Mouse (Mus musculus) heart, postnatal 4 days (tissue): ENCODE results near the gene Hist1h2ae. TPM values are rescaled to one million over a fixed set of nuclear protein-coding genes. Genes with fewer than 3 reads are reported as not detected.
A peak's percentile ranks its signal among the peaks of the same experiment; 100 is the strongest.
"Not testable (repeated sequence)": the region's sequence is repeated elsewhere in the genome, so short reads cannot be mapped to it uniquely, and the experiment has no call there.

ENCODE experiments used
- DNase-seq: peaks from one replicate; pipeline ENCODE4 v3.0.0; 2021
- total RNA-seq, 2 experiments: library from RNA; stranded (reverse); gene quantifications; 2 replicates each; pipeline ENCODE4 v1.2.3; 2021

Gene Hist1h2ae
- total RNA-seq: 10 to 100 TPM; 77.0 to 85.3 TPM

DNA sequence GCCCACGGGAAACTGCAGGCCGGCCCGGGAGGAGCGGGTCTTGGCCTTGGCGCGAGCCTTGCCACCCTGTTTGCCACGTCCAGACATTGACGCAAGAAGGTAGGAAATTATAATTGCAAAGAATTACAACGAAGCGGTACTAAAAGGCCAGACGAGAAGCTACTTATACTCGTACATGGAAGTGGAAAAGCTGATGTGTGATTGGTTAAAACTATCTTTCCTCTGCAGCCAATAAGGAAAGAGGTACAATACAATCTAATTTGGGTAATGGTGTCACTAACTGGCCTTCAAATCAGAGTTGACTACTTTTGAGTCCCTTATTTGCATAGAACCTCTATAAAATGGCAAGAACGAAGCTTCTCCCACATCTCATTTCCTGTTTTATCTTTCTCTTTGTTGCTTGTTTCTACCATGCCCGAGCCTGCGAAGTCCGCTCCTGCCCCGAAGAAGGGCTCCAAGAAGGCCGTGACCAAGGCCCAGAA lies at the start of gene Hist1h2ae, which contains the start of gene Hist1h2bg:
Gene Hist1h2ae, minus strand, starts transcription at position 199 of the 482 bp plus-strand sequence.
Gene Hist1h2bg, plus strand, starts transcription at position 375 of the 482 bp plus-strand sequence.
- peak; percentile 63 for DNase-seq

DNA sequence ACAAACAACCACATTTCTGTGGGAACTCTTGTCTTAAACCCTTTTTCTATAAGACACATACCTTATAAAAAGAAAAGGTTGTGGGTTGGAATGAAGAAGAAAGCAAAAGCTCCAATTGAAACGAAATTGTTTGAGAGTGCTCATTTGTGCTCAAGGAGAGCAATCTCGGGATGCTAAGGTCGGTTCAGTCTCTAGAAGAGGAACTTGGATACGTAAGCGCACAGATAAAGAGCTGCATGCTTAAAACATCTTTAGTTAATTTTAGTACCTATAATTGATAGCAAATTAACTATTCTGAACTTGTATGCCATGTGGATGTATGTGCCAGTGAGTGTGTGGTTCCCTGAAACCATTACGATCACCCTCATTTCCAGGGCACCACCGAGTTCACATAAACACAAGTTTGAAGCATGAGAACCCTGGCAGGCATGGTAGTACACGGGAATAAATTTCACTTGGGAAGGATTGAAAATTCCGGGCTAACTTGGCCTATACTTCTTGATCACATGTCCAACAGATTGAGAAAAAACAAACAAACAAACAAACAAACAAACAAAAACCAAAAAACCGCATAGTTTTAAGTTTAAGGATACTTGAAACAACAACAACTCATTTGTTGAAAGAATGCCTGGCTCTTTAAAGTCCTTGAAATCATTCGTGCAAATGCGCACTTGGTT lies 49.2 kb upstream of the Hist1h2ae start:
- DNase-seq: no peak

GRCm38 (mm10) chr13:23611638-23612037 lies 40.6 kb upstream of the Hist1h2ae start:
- DNase-seq: no peak

DNA sequence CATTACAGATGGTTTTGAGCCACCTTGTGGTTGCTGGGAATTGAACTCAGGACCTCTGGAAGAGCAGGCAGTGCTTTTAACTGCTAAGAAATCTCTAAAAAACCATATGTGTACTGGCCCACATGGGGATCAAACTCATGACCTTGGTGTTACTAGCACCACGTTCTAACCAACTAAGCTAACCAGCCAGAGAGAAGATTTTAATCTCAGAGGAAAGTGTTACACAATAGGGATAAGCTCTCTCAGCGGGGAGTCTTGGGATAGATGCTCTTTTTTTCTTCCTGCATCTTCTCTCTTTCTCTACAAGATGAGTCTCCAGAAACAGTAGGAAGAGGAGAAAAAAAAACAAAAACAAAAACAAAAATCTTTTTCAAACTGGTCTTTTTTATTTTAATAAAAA lies 39.4 kb upstream of the Hist1h2ae start:
- DNase-seq: no peak

GRCm38 (mm10) chr13:23609844-23610243 lies 38.8 kb upstream of the Hist1h2ae start:
- no peak for DNase-seq

- DNase-seq: no peak
These were observed 38.2 kb upstream of the Hist1h2ae start for GRCm38 (mm10) chr13:23609209-23609608.

- no peak for DNase-seq
These were observed 34.0 kb upstream of the Hist1h2ae start for GRCm38 (mm10) chr13:23605052-23605451.

- DNase-seq: no peak
These were observed 33.4 kb upstream of the Hist1h2ae start for GRCm38 (mm10) chr13:23604452-23604851.

GRCm38 (mm10) chr13:23603182-23603699 lies 32.2 kb upstream of the Hist1h2ae start:
- no peak for DNase-seq

GRCm38 (mm10) chr13:23597957-23598356 lies 26.9 kb upstream of the Hist1h2ae start:
- peak; percentile 87 for DNase-seq

DNA sequence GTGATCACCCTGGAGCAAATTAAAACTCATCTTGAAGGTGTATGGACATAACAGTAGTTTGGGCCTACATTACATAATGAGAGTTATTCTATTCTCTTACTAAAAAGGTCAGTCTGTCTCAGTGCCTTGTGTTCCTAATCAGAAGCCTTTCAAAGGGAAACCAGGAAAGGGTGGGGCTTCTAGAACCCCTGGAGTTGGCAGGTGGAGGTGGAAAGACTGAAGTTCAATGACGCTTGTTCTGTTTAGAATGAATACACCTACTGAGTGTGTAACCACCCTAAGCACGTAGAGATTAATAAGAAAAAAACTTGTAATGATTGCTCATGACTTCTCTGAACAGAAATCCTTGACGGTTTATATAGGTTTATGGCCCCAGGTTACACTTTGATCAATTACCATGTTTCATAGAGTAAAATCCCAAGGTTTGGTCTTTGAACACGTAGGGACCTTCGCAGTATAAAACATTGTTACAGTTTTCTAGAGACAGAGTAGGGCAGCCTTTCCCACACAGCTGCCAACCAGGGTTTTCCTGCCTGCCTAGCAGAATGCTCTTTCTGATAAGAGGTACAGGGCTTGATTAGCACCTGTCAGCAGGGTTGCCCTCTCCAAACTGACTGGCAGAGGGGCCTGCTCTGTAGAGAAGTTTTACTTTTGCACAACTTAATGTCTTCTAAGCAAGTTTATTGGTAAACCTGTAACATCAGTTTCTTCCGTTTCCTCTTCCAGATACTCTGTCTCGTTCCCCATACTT lies 24.8 kb upstream of the Hist1h2ae start:
- no peak for DNase-seq

- no peak for DNase-seq
These were observed 24.2 kb upstream of the Hist1h2ae start for GRCm38 (mm10) chr13:23595185-23595584.

DNA sequence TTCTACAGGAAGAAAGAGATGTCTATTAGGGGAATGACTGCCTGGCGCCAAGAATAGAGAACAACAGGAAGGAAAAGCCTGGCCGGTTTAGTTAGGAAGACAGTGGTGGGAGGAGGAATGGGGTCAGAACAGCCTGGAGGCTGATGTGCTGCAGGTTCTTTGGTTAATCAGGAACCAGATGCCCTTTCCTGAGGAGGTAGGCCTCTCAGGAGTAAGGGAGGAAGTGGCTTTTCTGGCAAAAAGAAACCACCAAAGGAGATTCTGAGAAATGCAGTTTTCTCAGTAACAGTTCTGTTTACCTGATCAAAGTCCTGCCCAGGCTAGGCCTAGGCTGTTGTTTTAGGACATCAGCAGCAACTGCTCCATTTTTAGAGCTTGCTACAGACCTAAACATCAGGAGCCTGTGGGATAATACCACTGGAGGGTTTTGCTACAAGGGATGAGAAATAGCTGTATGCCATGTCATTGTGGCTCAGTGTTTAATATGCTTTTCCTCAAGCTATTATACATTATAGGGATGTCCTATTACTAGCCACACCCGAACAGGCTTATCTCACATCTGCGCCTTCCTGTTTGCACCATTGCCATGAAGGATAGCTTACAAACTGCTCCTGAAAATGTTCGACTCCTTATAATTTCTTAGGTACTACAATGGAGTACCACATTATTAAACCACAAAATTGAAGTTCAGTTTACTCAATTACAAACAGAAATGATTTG lies 22.2 kb upstream of the Hist1h2ae start:
- DNase-seq: peak; percentile 6

- no peak for DNase-seq
These were observed 21.6 kb upstream of the Hist1h2ae start for GRCm38 (mm10) chr13:23592614-23593013.

- DNase-seq: not testable (repeated sequence)
These were observed 20.9 kb upstream of the Hist1h2ae start for GRCm38 (mm10) chr13:23591886-23592285.

DNA sequence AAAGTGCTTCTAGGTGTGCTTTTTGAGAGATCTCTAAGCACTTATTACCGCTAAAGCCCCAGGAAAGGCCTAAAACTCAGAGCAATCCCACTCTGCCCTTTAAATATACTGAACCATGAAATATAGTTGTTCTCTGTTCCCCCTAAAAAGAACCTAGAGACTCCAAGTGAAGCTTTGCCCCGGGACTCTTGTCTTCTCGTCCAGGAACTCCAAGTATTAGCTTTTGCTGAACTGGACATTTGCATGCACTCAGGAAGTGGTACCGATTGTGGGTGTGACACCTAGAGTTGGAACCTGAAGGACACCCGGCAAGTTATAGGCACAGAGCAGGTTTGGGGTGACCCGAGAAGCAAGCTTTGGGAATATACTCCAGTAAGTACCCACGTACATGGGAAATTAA lies 20.2 kb upstream of the Hist1h2ae start:
- DNase-seq: no peak

GRCm38 (mm10) chr13:23586940-23587225 lies 15.9 kb upstream of the Hist1h2ae start:
- no peak for DNase-seq

DNA sequence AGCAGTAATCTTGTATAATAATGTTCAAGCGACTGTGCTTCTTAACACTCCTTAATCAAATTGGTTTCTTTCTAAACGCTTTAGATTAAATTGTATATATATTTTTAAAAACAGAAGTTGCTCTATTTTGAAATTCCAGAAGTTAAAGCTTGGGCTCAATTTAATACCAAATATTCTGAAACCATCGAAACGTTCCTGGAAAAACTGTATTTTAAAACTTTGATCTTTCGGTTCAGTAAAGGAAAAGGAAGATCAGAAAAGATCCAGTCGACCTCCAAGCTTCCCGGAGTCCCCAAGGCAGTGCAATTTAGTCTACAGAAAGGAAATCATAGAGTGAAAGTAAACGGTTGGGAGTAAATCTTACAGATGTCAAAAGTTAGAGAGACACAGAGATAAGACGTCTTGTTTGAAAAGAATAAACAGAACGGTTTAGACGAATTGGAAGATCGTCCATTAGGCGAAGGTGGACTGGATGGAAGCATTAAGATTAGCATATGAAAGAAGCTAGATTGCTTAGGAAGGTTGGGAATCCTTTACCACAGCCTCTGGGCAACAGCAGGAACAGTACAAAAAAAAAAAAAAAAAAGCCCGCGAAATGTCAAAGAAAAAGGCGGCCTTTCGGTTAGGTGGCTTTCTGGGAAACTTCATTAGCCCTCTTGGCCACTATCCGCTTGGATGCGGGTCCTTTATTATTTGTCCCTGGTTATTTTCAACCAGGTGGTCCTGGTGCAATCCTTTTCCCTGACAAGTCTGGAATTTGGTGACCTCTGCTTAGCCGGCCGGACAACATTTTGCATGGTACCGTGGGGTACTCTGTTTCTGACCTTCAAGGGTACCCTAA lies 15.3 kb upstream of the Hist1h2ae start:
- DNase-seq: no peak

GRCm38 (mm10) chr13:23585442-23586098 lies 14.6 kb upstream of the Hist1h2ae start:
- DNase-seq: peak; percentile 66

DNA sequence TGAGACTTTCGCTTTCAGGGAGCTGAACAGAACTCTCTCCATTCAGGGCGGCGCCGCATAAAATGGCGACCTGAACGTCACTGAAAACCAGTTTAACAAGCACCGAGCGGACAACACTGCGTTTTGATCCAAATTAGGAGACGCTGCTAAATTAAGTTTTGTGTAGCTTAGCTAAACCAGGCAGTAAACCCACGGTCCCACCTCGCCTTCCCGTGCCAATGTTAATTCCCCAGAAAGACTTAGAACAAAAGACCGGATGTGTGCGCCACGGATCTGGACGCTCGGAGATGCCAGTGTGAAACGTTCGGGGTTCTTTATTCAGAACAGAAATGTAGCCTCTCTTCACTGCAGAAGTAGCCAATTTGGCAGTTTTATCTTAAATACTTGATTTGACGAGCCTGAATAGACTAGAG lies 14.0 kb upstream of the Hist1h2ae start:
- peak; percentile 76 for DNase-seq

GRCm38 (mm10) chr13:23584331-23584730 lies 13.3 kb upstream of the Hist1h2ae start:
- DNase-seq: no peak
